Mouse (Mus musculus): ENCODE measurements around the gene Npepl1.

GRCm38 (mm10) chr2:174121411-174121947, 11.3 kb downstream of the Npepl1 start:
- TF ChIP-seq TAL1 (conservative IDR thresholded peaks at IDR 0.05; ENCODE audit: low read depth, low read length) = no peak
- TF ChIP-seq CTCF (IDR thresholded peaks at IDR 0.05; ENCODE audit: low read depth, low read length) = no peak
- no peak for TF ChIP-seq GATA1 (IDR thresholded peaks at IDR 0.05; ENCODE audit: borderline replicate concordance, low read length)
- TF ChIP-seq POLR2AphosphoS5 (IDR thresholded peaks at IDR 0.05; ENCODE audit: insufficient replicate concordance, low read depth, low read length) = no peak
